In the genomic region with DNA sequence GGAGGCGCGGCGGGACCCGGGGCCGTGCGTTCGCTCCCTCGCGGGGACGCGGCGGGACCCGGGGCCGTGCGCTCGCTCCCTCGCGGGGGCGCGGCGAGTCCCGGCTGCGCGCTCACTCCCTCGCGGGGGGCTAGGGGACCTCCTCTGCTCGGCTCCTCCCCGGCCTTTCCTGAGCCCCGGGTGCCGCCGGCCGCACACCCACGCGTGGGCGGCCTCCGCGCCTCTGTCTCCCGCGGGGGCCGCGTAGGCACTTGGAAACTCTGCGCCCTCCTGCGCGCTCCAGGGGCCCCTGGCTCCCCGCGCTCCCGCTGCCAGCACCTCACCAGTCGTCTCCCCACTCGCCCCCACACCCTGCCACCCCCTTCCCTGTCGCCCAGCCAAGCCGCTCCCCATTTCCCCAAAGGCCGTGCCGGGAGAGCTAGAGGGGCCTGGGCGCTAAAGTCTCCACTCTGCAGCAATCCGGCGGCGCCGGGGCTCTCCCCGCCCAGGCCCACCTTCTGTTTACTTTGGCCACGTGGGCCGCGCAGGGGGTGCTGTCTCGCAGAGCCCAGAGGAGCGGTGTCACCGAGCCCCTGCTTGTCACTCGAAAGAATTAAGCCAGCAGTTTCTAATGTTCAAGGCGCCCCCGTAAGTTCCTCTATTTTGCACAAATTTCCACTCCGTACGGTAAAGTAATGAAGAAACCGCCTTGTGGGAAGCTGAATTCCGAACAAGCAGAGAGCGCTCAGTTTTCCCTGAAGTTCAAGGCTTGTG, we compare ENCODE assay signal across 8 mouse cellular contexts. TPM values are rescaled to one million over a fixed set of nuclear protein-coding genes. Genes with fewer than 3 reads are reported as not detected.
DNase-seq lines count a peak whose midpoint lies in the region; ATAC-seq and TF ChIP-seq lines count a peak whose summit lies in the region.

A gene (minus strand): TSS at position 589 of the 753 bp plus-strand sequence.

- H3K27me3 ChIP-seq in C2C12 (ENCODE audit: control insufficient read depth, insufficient read depth, insufficient read length): no peaks in the 10 kb centered on the region
- H3K27me3 ChIP-seq in forebrain, embryonic 13.5 days: no peaks in the 10 kb centered on the region
- no peaks in the 10 kb centered on the region for H3K27me3 ChIP-seq in heart, postnatal 0 days (ENCODE audit: control insufficient read depth, insufficient read depth, low read length)
- H3K27me3 ChIP-seq in liver, embryonic 16.5 days (ENCODE audit: control insufficient read depth, insufficient read depth, low read depth, low read length): peaks cover 2% of the 10 kb centered on the region
- no peaks in the 10 kb centered on the region for H3K27me3 ChIP-seq in neural tube, embryonic 12.5 days (replicated peaks)
- no peaks in the 10 kb centered on the region for H3K27me3 ChIP-seq in testis, adult 2 months (ENCODE audit: control insufficient read depth, insufficient read depth, low read length)

- no peaks in the 10 kb centered on the region for H3K36me3 ChIP-seq in C2C12 (ENCODE audit: control insufficient read depth, insufficient read depth)
- H3K36me3 ChIP-seq in forebrain, embryonic 13.5 days (ENCODE audit: poor library complexity, severe bottlenecking): no peaks in the 10 kb centered on the region
- no peaks in the 10 kb centered on the region for H3K36me3 ChIP-seq in heart, postnatal 0 days (replicated peaks; ENCODE audit: control insufficient read depth, insufficient read depth, low read length)
- no peaks in the 10 kb centered on the region for H3K36me3 ChIP-seq in liver, embryonic 16.5 days (ENCODE audit: control insufficient read depth, insufficient read depth)
- H3K36me3 ChIP-seq in neural tube, embryonic 12.5 days: no peaks in the 10 kb centered on the region
- H3K36me3 ChIP-seq in testis, adult 2 months (ENCODE audit: control insufficient read depth, insufficient read depth, low read length): no peaks in the 10 kb centered on the region

- TF ChIP-seq EP300 in heart, postnatal 0 days (IDR thresholded peaks at IDR 0.05; ENCODE audit: low read depth): no peak

- peaks cover 32% of the 10 kb centered on the region for H3K4me1 ChIP-seq in bone marrow macrophage, adult 2 months (ENCODE audit: control insufficient read depth, insufficient read depth, low read length)
- H3K4me1 ChIP-seq in forebrain, embryonic 13.5 days: peaks cover 15% of the 10 kb centered on the region
- H3K4me1 ChIP-seq in heart, postnatal 0 days (ENCODE audit: control insufficient read depth, insufficient read depth): no peaks in the 10 kb centered on the region
- peaks cover 3% of the 10 kb centered on the region for H3K4me1 ChIP-seq in liver, embryonic 16.5 days (ENCODE audit: control insufficient read depth, low read depth, low read length)
- H3K4me1 ChIP-seq in neural tube, embryonic 12.5 days: peaks cover 12% of the 10 kb centered on the region
- peaks cover 11% of the 10 kb centered on the region for H3K4me1 ChIP-seq in testis, adult 2 months (ENCODE audit: control insufficient read depth, insufficient read depth, low read length)

- peak within 1 kb of the TSS; percentile 90 for H3ac ChIP-seq in C2C12 (ENCODE audit: control insufficient read depth, insufficient read length, low read depth)

- H3K4me2 ChIP-seq in forebrain, embryonic 13.5 days: peak within 1 kb of the TSS; percentile 78
- H3K4me2 ChIP-seq in heart, postnatal 0 days (ENCODE audit: low read depth, low read length): peak within 1 kb of the TSS; percentile 87
- peak within 1 kb of the TSS; percentile 79 for H3K4me2 ChIP-seq in liver, embryonic 16.5 days (ENCODE audit: low read depth, low read length)
- H3K4me2 ChIP-seq in neural tube, embryonic 12.5 days (replicated peaks): peak within 1 kb of the TSS; percentile 83

- H3K9ac ChIP-seq in forebrain, embryonic 13.5 days: peak within 1 kb of the TSS; percentile 81
- peak within 1 kb of the TSS; percentile 89 for H3K9ac ChIP-seq in heart, postnatal 0 days (replicated peaks; ENCODE audit: low read depth, low read length)
- H3K9ac ChIP-seq in liver, embryonic 16.5 days (ENCODE audit: low read depth, low read length): peak within 1 kb of the TSS; percentile 73
- H3K9ac ChIP-seq in neural tube, embryonic 12.5 days: peak within 1 kb of the TSS; percentile 74

- WGBS in forebrain, embryonic 13.5 days: 1% methylated on average over 41 of the region's 73 CpGs
- WGBS in heart, postnatal 0 days: under 1% methylated on average over 50 of the region's 73 CpGs
- under 1% methylated on average over 55 of the region's 73 CpGs for WGBS in liver, embryonic 16.5 days (ENCODE audit: insufficient replicate concordance)
- under 1% methylated on average over 71 of the region's 73 CpGs for WGBS in neural tube, embryonic 12.5 days

- peak within 1 kb of the TSS; percentile 50 for H3K4me3 ChIP-seq in C2C12 (ENCODE audit: insufficient read depth, poor library complexity, severe bottlenecking)
- H3K4me3 ChIP-seq in bone marrow macrophage, adult 2 months (ENCODE audit: insufficient read depth, low read length): peak within 1 kb of the TSS; percentile 82
- H3K4me3 ChIP-seq in forebrain, embryonic 13.5 days: peak within 1 kb of the TSS; percentile 81
- peak within 1 kb of the TSS; percentile 83 for H3K4me3 ChIP-seq in heart, postnatal 0 days (ENCODE audit: low read depth, low read length)
- H3K4me3 ChIP-seq in liver, embryonic 16.5 days (ENCODE audit: low read depth, low read length): peak within 1 kb of the TSS; percentile 75
- peak within 1 kb of the TSS; percentile 86 for H3K4me3 ChIP-seq in neural tube, embryonic 12.5 days
- peak within 1 kb of the TSS; percentile 92 for H3K4me3 ChIP-seq in testis, adult 2 months (ENCODE audit: control insufficient read depth, low read depth, low read length)

- ATAC-seq in forebrain, embryonic 13.5 days: peak; percentile 75
- peak; percentile 54 for ATAC-seq in heart, postnatal 0 days (ENCODE audit: insufficient read depth, low read depth)
- peak; percentile 57 for ATAC-seq in liver, embryonic 16.5 days (ENCODE audit: low read depth)
- peak; percentile 68 for ATAC-seq in neural tube, embryonic 12.5 days (ENCODE audit: low FRiP score, low read depth)

- H3K27ac ChIP-seq in bone marrow macrophage, adult 2 months (ENCODE audit: insufficient read depth, low read depth, low read length): peak within 1 kb of the TSS; percentile 93
- peak within 1 kb of the TSS; percentile 90 for H3K27ac ChIP-seq in forebrain, embryonic 13.5 days
- H3K27ac ChIP-seq in heart, postnatal 0 days (ENCODE audit: low read depth): peak within 1 kb of the TSS; percentile 93
- peak within 1 kb of the TSS; percentile 91 for H3K27ac ChIP-seq in liver, embryonic 16.5 days (ENCODE audit: low read length)
- H3K27ac ChIP-seq in neural tube, embryonic 12.5 days: peak within 1 kb of the TSS; percentile 82
- peak within 1 kb of the TSS; percentile 86 for H3K27ac ChIP-seq in testis, adult 2 months (ENCODE audit: control insufficient read depth, insufficient read depth, low read depth, low read length)

- H3K79me3 ChIP-seq in C2C12 (ENCODE audit: low read depth): peaks cover 2% of the 10 kb centered on the region

- H3K79me2 ChIP-seq in C2C12 (ENCODE audit: control insufficient read depth, insufficient read depth): peaks cover 37% of the 10 kb centered on the region

- TF ChIP-seq CTCF in C2C12 (IDR thresholded peaks at IDR 0.05; ENCODE audit: control insufficient read depth, insufficient read depth, insufficient read length): no peak
- TF ChIP-seq CTCF in bone marrow macrophage, adult 2 months (IDR thresholded peaks at IDR 0.05; ENCODE audit: low read depth, low read length): no peak
- TF ChIP-seq CTCF in heart, postnatal 0 days (IDR thresholded peaks at IDR 0.05; ENCODE audit: low read depth): no peak
- no peak for TF ChIP-seq CTCF in testis, adult 2 months (IDR thresholded peaks at IDR 0.05; ENCODE audit: control insufficient read depth, insufficient read depth, insufficient replicate concordance, low read depth, low read length)

- no peaks in the 10 kb centered on the region for H3K9me3 ChIP-seq in forebrain, embryonic 13.5 days (replicated peaks)
- no peaks in the 10 kb centered on the region for H3K9me3 ChIP-seq in heart, postnatal 0 days (replicated peaks; ENCODE audit: control insufficient read depth, low read length)
- no peaks in the 10 kb centered on the region for H3K9me3 ChIP-seq in liver, embryonic 16.5 days (replicated peaks; ENCODE audit: control insufficient read depth, low read length)
- no peaks in the 10 kb centered on the region for H3K9me3 ChIP-seq in neural tube, embryonic 12.5 days

- TF ChIP-seq POLR2A in bone marrow macrophage, adult 2 months (IDR thresholded peaks at IDR 0.05; ENCODE audit: borderline replicate concordance, low read depth, low read length): no peak
- no peak for TF ChIP-seq POLR2A in testis, adult 2 months (IDR thresholded peaks at IDR 0.05; ENCODE audit: control insufficient read depth, low read depth, low read length)

- peak; percentile 44 for DNase-seq in heart, postnatal 0 days (ENCODE audit: low spot score)
- peak; percentile 53 to 76 for DNase-seq in kidney, postnatal 36 days

TF ChIP-seq in C2C12, 6 proteins besides CTCF, POLR2A, EP300 and RAD21:
- TF ChIP-seq FOSL1 (IDR thresholded peaks at IDR 0.05; ENCODE audit: insufficient read depth, low read length, poor library complexity, severe bottlenecking) (no peak), USF1 (IDR thresholded peaks at IDR 0.05; ENCODE audit: low read depth) (peak; percentile 9), CEBPB (IDR thresholded peaks at IDR 0.05; ENCODE audit: low read depth) (no peak)

RNA-seq across cellular contexts. Expression of the gene that starts here (rescaled TPM):
- 1.5 TPM for polyA plus RNA-seq in C2C12 (2012; fragmentation: generic; extraction: Trizol)
- polyA plus RNA-seq in bone marrow macrophage, adult 2 months (2012; ENCODE audit: insufficient read depth, insufficient read length, missing spikeins): 84.9 and 106 TPM in 2 replicates
- polyA plus RNA-seq in forebrain, embryonic 13.5 days (2015; fragmentation: Nextera tagmentation; extraction: Ambion mirVana): 21.7 and 23.5 TPM in 2 replicates
- total RNA-seq in heart, postnatal 0 days (2014; rRNA removed; ENCODE audit: low replicate concordance): 25.7 and 33.4 TPM in 2 replicates
- 9.2 and 10.6 TPM in 2 replicates for polyA plus RNA-seq in heart, postnatal 0 days (2015; fragmentation: Nextera tagmentation; extraction: Ambion mirVana)
- 2.9 and 3.0 TPM in 2 replicates for polyA plus RNA-seq in liver, embryonic 16.5 days (2015; fragmentation: Nextera tagmentation; extraction: Ambion mirVana)
- 24.7 and 26.3 TPM in 2 replicates for polyA plus RNA-seq in neural tube, embryonic 12.5 days (2016; fragmentation: Nextera tagmentation; extraction: Ambion mirVana)
- 1.3 and 1.5 TPM in 2 replicates for polyA plus RNA-seq in testis, adult 2 months (2012; rRNA removed)

Comparison
In these comparisons a context has a peak if more than half of its experiments do, and no peak if none do; other contexts are left out.
1. Peak in every context shown above with its lines: DNase-seq, ATAC-seq, H3K4me3 ChIP-seq and H3K27ac ChIP-seq.